Mouse (Mus musculus) T-helper 17 cell (primary cell): ENCODE results near the gene Nlgn2.
"Not testable (repeated sequence)": the region's sequence is repeated elsewhere in the genome, so short reads cannot be mapped to it uniquely, and the experiment has no call there.

Experiments used
- in situ Hi-C, 2 experiments: fragments of 300-600 bp; cut with MboI, MseI; formaldehyde crosslinking; loops; 1 replicate in 1 of 2; 2 replicates in 1 of 2; pipeline ENCODE4 v1.15.1; 2025; ENCODE audit warnings: high pct_unique_total_duplicates in 2 of 2

Gene Nlgn2

GRCm38 (mm10) chr11:69865561-69865960 is 28.0 kb upstream of the Nlgn2 start:
- in situ Hi-C loops, result no loop called here

GRCm38 (mm10) chr11:69864138-69864860 is 26.7 kb upstream of the Nlgn2 start:
- in situ Hi-C loops, result no loop called here

GRCm38 (mm10) chr11:69863729-69864128 is 26.1 kb upstream of the Nlgn2 start:
- in situ Hi-C loops, result not testable (repeated sequence)

GRCm38 (mm10) chr11:69858113-69858998 is 20.8 kb upstream of the Nlgn2 start, which contains the start of gene Tnk1:
Gene Tnk1, minus strand, starts transcription at chr11:69858730.
- in situ Hi-C loops, result no loop called here

GRCm38 (mm10) chr11:69855347-69855746 is 17.8 kb upstream of the Nlgn2 start:
- in situ Hi-C loops, result no loop called here

GRCm38 (mm10) chr11:69854680-69855079 is 17.1 kb upstream of the Nlgn2 start:
- in situ Hi-C loops, result no loop called here

- in situ Hi-C loops, result no loop called here
Observed at GRCm38 (mm10) chr11:69853994-69854393, 16.4 kb upstream of the Nlgn2 start.

- in situ Hi-C loops, result no loop called here
Observed at GRCm38 (mm10) chr11:69850754-69851153, 13.2 kb upstream of the Nlgn2 start.

GRCm38 (mm10) chr11:69849884-69850283 is 12.3 kb upstream of the Nlgn2 start:
- in situ Hi-C loops, result no loop called here

GRCm38 (mm10) chr11:69849128-69849527 is 11.5 kb upstream of the Nlgn2 start:
- in situ Hi-C loops, result no loop called here

- in situ Hi-C loops, result no loop called here
Observed at GRCm38 (mm10) chr11:69848021-69848420, 10.4 kb upstream of the Nlgn2 start.

GRCm38 (mm10) chr11:69846738-69847688 is 9.4 kb upstream of the Nlgn2 start:
- in situ Hi-C loops, result no loop called here

- in situ Hi-C loops, result no loop called here
Observed at GRCm38 (mm10) chr11:69846198-69846680, 8.7 kb upstream of the Nlgn2 start, which contains the start of gene Plscr3. Gene Plscr3, plus strand, starts transcription at chr11:69846376.

GRCm38 (mm10) chr11:69838714-69839104 is 1.1 kb upstream of the Nlgn2 start:
- in situ Hi-C loops, result loop anchor here in 1 of 2 experiments (5.0 kb wide), 1 partner anchor 81 kb away; the partner anchor contains the start of gene Polr2a

- in situ Hi-C loops, result loop anchor here in 1 of 2 experiments (5.0 kb wide), 1 partner anchor 81 kb away; the partner anchor contains the start of gene Polr2a
Observed at GRCm38 (mm10) chr11:69837952-69838713, 549 bp upstream of the Nlgn2 start, which contains the start of gene Tmem256. Gene Tmem256, plus strand, starts transcription at chr11:69838514.

- in situ Hi-C loops, result loop anchor here in 1 of 2 experiments (5.0 kb wide), 1 partner anchor 80 kb away; the partner anchor contains the start of gene Polr2a
Observed at GRCm38 (mm10) chr11:69836703-69837576, 644 bp downstream of the Nlgn2 start.

GRCm38 (mm10) chr11:69835966-69836335 is 1.6 kb downstream of the Nlgn2 start:
- in situ Hi-C loops, result loop anchor here in 1 of 2 experiments (5.0 kb wide), 1 partner anchor 79 kb away; the partner anchor contains the start of gene Polr2a

GRCm38 (mm10) chr11:69835326-69835965 is 2.1 kb downstream of the Nlgn2 start:
- in situ Hi-C loops, result loop anchor here in 1 of 2 experiments (5.0 kb wide), 1 partner anchor 78 kb away; the partner anchor contains the start of gene Polr2a
